Mouse (Mus musculus) kidney, embryonic 16.5 days (tissue): ENCODE data around the gene Cyp2a22. TPM values are rescaled to one million over a fixed set of nuclear protein-coding genes. Genes with fewer than 3 reads are reported as not detected.
"Not testable (repeated sequence)": the region's sequence is repeated elsewhere in the genome, so short reads cannot be mapped to it uniquely, and the experiment has no call there.

Experiments
- ATAC-seq: fragments of 200-750 bp; cut with Nextera tagmentation; 2 replicates; pipeline ENCODE4 v1.8.0; 2017; ENCODE audit warnings: moderate TSS enrichment; ENCODE audit not compliant: low FRiP score, low TSS enrichment
- H3K27ac ChIP-seq: fragments of 300-500 bp; sonication (generic); 2 replicates; pipeline ENCODE4 v1.5.1; 2014; ENCODE audit warnings: low read length
- H3K27me3 ChIP-seq: fragments of 300-500 bp; sonication (generic); 2 replicates; pipeline ENCODE4 v1.6.1; 2014; ENCODE audit warnings: low read length, control low read depth, mixed read lengths; ENCODE audit not compliant: insufficient read depth
- H3K36me3 ChIP-seq: fragments of 300-500 bp; sonication (generic); 2 replicates; pipeline ENCODE4 v1.6.1; 2014; ENCODE audit warnings: low read length, control low read depth, mixed read lengths; ENCODE audit not compliant: insufficient read depth
- H3K4me1 ChIP-seq: fragments of 300-500 bp; sonication (generic); 2 replicates; pipeline ENCODE4 v1.6.1; 2014; ENCODE audit warnings: low read length, control low read depth, mixed read lengths; ENCODE audit not compliant: insufficient read depth
- H3K4me2 ChIP-seq: fragments of 300-500 bp; sonication (generic); replicated peaks from 2 replicates; pipeline ENCODE4 v1.6.1; 2014; ENCODE audit warnings: low read depth, low read length
- H3K4me3 ChIP-seq: fragments of 300-500 bp; sonication (generic); 2 replicates; pipeline ENCODE4 v1.5.1; 2014; ENCODE audit warnings: mild to moderate bottlenecking, low read length
- H3K9ac ChIP-seq: fragments of 300-500 bp; sonication (generic); replicated peaks from 2 replicates; pipeline ENCODE4 v1.6.1; 2014; ENCODE audit warnings: low read length
- H3K9me3 ChIP-seq: fragments of 300-500 bp; sonication (generic); 2 replicates; pipeline ENCODE4 v1.6.1; 2016; ENCODE audit warnings: low read length, control low read depth
- WGBS: fragments of 180-500 bp; shearing (Covaris S2); extraction: QIAGEN DNeasy Blood & Tissue Kit; methylation state at CpG from one replicate; pipeline ENCODE4 v1.1.7; 2014; 5-methylcytosine and 5-hydroxymethylcytosine counted together
- polyA plus RNA-seq: library from polyadenylated mRNA; unstranded; fragments of >200 nt; fragmentation: Nextera tagmentation; extraction: Ambion mirVana; gene quantifications from 2 replicates; pipeline ENCODE4 v1.2.1, GENCODE M21; 2015

Cyp2a22 gene
- polyA plus RNA-seq, result not detected in 2 replicates

GRCm38 (mm10) chr7:26939262-26939661, at the start of gene Cyp2a22:
Gene Cyp2a22 (minus strand): TSS chr7:26939384.
- Histone ChIP-seq H3K4me2 (no peak within 1 kb of the TSS), H3K36me3 (no peaks in the 10 kb centered on the region), H3K9me3 (peaks cover 6% of the 10 kb centered on the region; the same call in 1 of the 2 replicates), H3K4me3 (no peak within 1 kb of the TSS), H3K9ac (no peak within 1 kb of the TSS), H3K27ac (no peak within 1 kb of the TSS), H3K4me1 (no peaks in the 10 kb centered on the region), H3K27me3 (no peaks in the 10 kb centered on the region)
- 88% methylated on average over 4 of the region's 4 CpGs for WGBS
- no peak for ATAC-seq

GRCm38 (mm10) chr7:26983151-26983550, 44.0 kb upstream of the Cyp2a22 start:
- H3K27ac ChIP-seq, H3K4me3 ChIP-seq, H3K36me3 ChIP-seq, ATAC-seq, H3K9me3 ChIP-seq, H3K4me2 ChIP-seq, H3K27me3 ChIP-seq, H3K9ac ChIP-seq, H3K4me1 ChIP-seq: not testable (repeated sequence)
- 15% methylated on average over 1 of the region's 1 CpGs for WGBS

- Histone ChIP-seq H3K4me3 (no peak overlapping the region), H3K27ac (no peak overlapping the region), H3K4me2 (no peak overlapping the region), H3K9me3 (no peaks in the 10 kb centered on the region), H3K36me3 (no peaks in the 10 kb centered on the region), H3K27me3 (no peaks in the 10 kb centered on the region), H3K9ac (no peak overlapping the region), H3K4me1 (no peaks in the 10 kb centered on the region)
- ATAC-seq, result no peak
- WGBS, result 29% methylated on average over 1 of the region's 1 CpGs
Measured at GRCm38 (mm10) chr7:26982551-26982950, 43.4 kb upstream of the Cyp2a22 start.

GRCm38 (mm10) chr7:26981937-26982336, 42.8 kb upstream of the Cyp2a22 start:
- WGBS, result 80% methylated on average over 1 of the region's 1 CpGs
- H3K27me3 ChIP-seq, H3K27ac ChIP-seq, H3K4me1 ChIP-seq, H3K4me3 ChIP-seq, H3K4me2 ChIP-seq, H3K9me3 ChIP-seq, ATAC-seq, H3K9ac ChIP-seq, H3K36me3 ChIP-seq: not testable (repeated sequence)

- H3K36me3 ChIP-seq, H3K27ac ChIP-seq, H3K4me1 ChIP-seq, H3K9me3 ChIP-seq, H3K27me3 ChIP-seq, H3K4me2 ChIP-seq, H3K9ac ChIP-seq, H3K4me3 ChIP-seq, ATAC-seq: not testable (repeated sequence)
- 73% methylated on average over 2 of the region's 2 CpGs for WGBS
Measured at GRCm38 (mm10) chr7:26981464-26981863, 42.3 kb upstream of the Cyp2a22 start.

GRCm38 (mm10) chr7:26962371-26962770, 23.2 kb upstream of the Cyp2a22 start:
- not testable (repeated sequence) for H3K4me2 ChIP-seq, H3K36me3 ChIP-seq, H3K9me3 ChIP-seq, H3K27me3 ChIP-seq, H3K4me1 ChIP-seq, H3K9ac ChIP-seq, H3K27ac ChIP-seq, ATAC-seq, H3K4me3 ChIP-seq
- WGBS, result 53% methylated on average over 1 of the region's 1 CpGs

- H3K27ac ChIP-seq, H3K4me2 ChIP-seq, H3K9ac ChIP-seq, H3K27me3 ChIP-seq, H3K4me1 ChIP-seq, H3K9me3 ChIP-seq, ATAC-seq, H3K36me3 ChIP-seq, H3K4me3 ChIP-seq: not testable (repeated sequence)
- 83% methylated on average over 2 of the region's 2 CpGs for WGBS
Measured at GRCm38 (mm10) chr7:26953306-26953705, 14.1 kb upstream of the Cyp2a22 start.

GRCm38 (mm10) chr7:26952671-26953070, 13.5 kb upstream of the Cyp2a22 start:
- WGBS, result 84% methylated on average over 3 of the region's 3 CpGs
- H3K9me3 ChIP-seq, H3K27ac ChIP-seq, ATAC-seq, H3K4me3 ChIP-seq, H3K27me3 ChIP-seq, H3K4me1 ChIP-seq, H3K36me3 ChIP-seq, H3K9ac ChIP-seq, H3K4me2 ChIP-seq: not testable (repeated sequence)

- WGBS, result 35% methylated on average over 2 of the region's 2 CpGs
- H3K36me3 ChIP-seq, H3K4me1 ChIP-seq, H3K27ac ChIP-seq, H3K4me2 ChIP-seq, ATAC-seq, H3K4me3 ChIP-seq, H3K9me3 ChIP-seq, H3K9ac ChIP-seq, H3K27me3 ChIP-seq: not testable (repeated sequence)
Measured at GRCm38 (mm10) chr7:26941320-26941925, 2.2 kb upstream of the Cyp2a22 start.

GRCm38 (mm10) chr7:26917114-26917513, 22.1 kb downstream of the Cyp2a22 start:
- not testable (repeated sequence) for H3K4me1 ChIP-seq, ATAC-seq, H3K9ac ChIP-seq, H3K4me2 ChIP-seq, H3K9me3 ChIP-seq, H3K27ac ChIP-seq, H3K36me3 ChIP-seq, H3K4me3 ChIP-seq, H3K27me3 ChIP-seq
- 68% methylated on average over 2 of the region's 2 CpGs for WGBS
